Comparison of ENCODE assay signal across 8 mouse cellular contexts in genomic region chr9:107542352-107542686, GRCm38 (mm10). TPM values are rescaled to one million over a fixed set of nuclear protein-coding genes. Genes with fewer than 3 reads are reported as not detected.
DNase-seq lines count a peak whose midpoint lies in the region; ATAC-seq and TF ChIP-seq lines count a peak whose summit lies in the region.

No protein-coding gene starts in this region.

- no peaks in the 10 kb centered on the region for H3K9me3 ChIP-seq in heart, embryonic 10.5 days
- no peaks in the 10 kb centered on the region for H3K9me3 ChIP-seq in ES-Bruce4 (replicated peaks; ENCODE audit: control insufficient read depth, insufficient read depth, low read length, poor library complexity, severe bottlenecking)
- no peaks in the 10 kb centered on the region for H3K9me3 ChIP-seq in forebrain, postnatal 0 days (ENCODE audit: low read length)
- H3K9me3 ChIP-seq in megakaryocyte, embryonic 14.5 days = no peaks in the 10 kb centered on the region

- peak overlapping the region; percentile 60 for H3K9ac ChIP-seq in ES-Bruce4 (ENCODE audit: low read depth, poor library complexity, severe bottlenecking)
- H3K9ac ChIP-seq in forebrain, postnatal 0 days = peak overlapping the region; percentile 62

- TF ChIP-seq CTCF in ES-Bruce4 (IDR thresholded peaks at IDR 0.05; ENCODE audit: low read depth, low read length) = no peak
- TF ChIP-seq CTCF in forebrain, postnatal 0 days (IDR thresholded peaks at IDR 0.05; ENCODE audit: low read depth) = no peak

- H3K4me1 ChIP-seq in heart, embryonic 10.5 days = peaks cover 46% of the 10 kb centered on the region
- no peaks in the 10 kb centered on the region for H3K4me1 ChIP-seq in ES-Bruce4 (ENCODE audit: control insufficient read depth, insufficient read depth, low read length)
- peaks cover 22% of the 10 kb centered on the region; the same call in 1 of the 2 replicates for H3K4me1 ChIP-seq in forebrain, postnatal 0 days (ENCODE audit: insufficient read depth)
- H3K4me1 ChIP-seq in megakaryocyte, embryonic 14.5 days = peaks cover 74% of the 10 kb centered on the region

- no peak for ATAC-seq in forebrain, postnatal 0 days
- no peak for ATAC-seq in inflammation-experienced regulatory T-cells, adult 6 months

- DNase-seq in heart, embryonic 10.5 days (ENCODE audit: low spot score) = no peak
- DNase-seq in heart, postnatal 4 days = no peak
- DNase-seq in forebrain, postnatal 0 days = no peak
- no peak for DNase-seq in thymus, postnatal 0 days (ENCODE audit: low spot score)
- DNase-seq in urinary bladder, postnatal 25 days (ENCODE audit: low spot score) = no peak

- 3% methylated on average over 11 of the region's 11 CpGs for WGBS in heart, embryonic 10.5 days
- WGBS in forebrain, postnatal 0 days = under 1% methylated on average over 11 of the region's 11 CpGs

- TF ChIP-seq EP300 in ES-Bruce4 (IDR thresholded peaks at IDR 0.05; ENCODE audit: insufficient read depth, low read depth, low read length) = no peak

- no peak for TF ChIP-seq POLR2A in ES-Bruce4 (IDR thresholded peaks at IDR 0.05; ENCODE audit: insufficient read depth, low read length)

- peak overlapping the region; percentile 68 for H3K4me2 ChIP-seq in forebrain, postnatal 0 days (ENCODE audit: low read depth)

- 0 out of 2 replicates have a peak, but pooled peaks cover under 1% of the 10 kb centered on the region for H3K27me3 ChIP-seq in heart, embryonic 10.5 days (ENCODE audit: insufficient read depth, poor library complexity, severe bottlenecking)
- no peaks in the 10 kb centered on the region for H3K27me3 ChIP-seq in ES-Bruce4 (ENCODE audit: control insufficient read depth, insufficient read depth, low read length, poor library complexity, severe bottlenecking)
- no peaks in the 10 kb centered on the region for H3K27me3 ChIP-seq in forebrain, postnatal 0 days (ENCODE audit: insufficient read depth, low read length)
- H3K27me3 ChIP-seq in megakaryocyte, embryonic 14.5 days (replicated peaks) = no peaks in the 10 kb centered on the region

- H3K4me3 ChIP-seq in heart, embryonic 10.5 days = peak overlapping the region; percentile 78
- peak overlapping the region; percentile 98 for H3K4me3 ChIP-seq in ES-Bruce4 (ENCODE audit: low read depth, low read length)
- peak overlapping the region; percentile 65 for H3K4me3 ChIP-seq in forebrain, postnatal 0 days (ENCODE audit: low read depth, low read length)
- peak overlapping the region; percentile 94 for H3K4me3 ChIP-seq in megakaryocyte, embryonic 14.5 days (replicated peaks)

- H3K36me3 ChIP-seq in heart, embryonic 10.5 days = peaks cover 52% of the 10 kb centered on the region
- peaks cover 10% of the 10 kb centered on the region for H3K36me3 ChIP-seq in ES-Bruce4 (ENCODE audit: control insufficient read depth, insufficient read depth, low read length, poor library complexity, severe bottlenecking)
- peaks cover 45% of the 10 kb centered on the region for H3K36me3 ChIP-seq in forebrain, postnatal 0 days (ENCODE audit: insufficient read depth)
- H3K36me3 ChIP-seq in megakaryocyte, embryonic 14.5 days (replicated peaks; ENCODE audit: low read length) = peaks cover 61% of the 10 kb centered on the region

- H3K27ac ChIP-seq in heart, embryonic 10.5 days = peak overlapping the region; percentile 86
- no peak overlapping the region for H3K27ac ChIP-seq in ES-Bruce4 (ENCODE audit: insufficient read depth, low read length)
- H3K27ac ChIP-seq in forebrain, postnatal 0 days (ENCODE audit: low read depth, low read length) = peak overlapping the region; percentile 54; the same call in 1 of the 2 replicates

RNA-seq across cellular contexts. Expression of gene Nprl2, which starts 0.3 kb away (rescaled TPM):
- polyA plus RNA-seq in heart, embryonic 10.5 days (2016; fragmentation: Nextera tagmentation; extraction: Ambion mirVana) = 28.3 and 33.1 TPM in 2 replicates
- total RNA-seq in heart, postnatal 4 days (2021) = 10 to 100 TPM; 12.0 TPM
- 32.3 and 32.7 TPM in 2 replicates for polyA plus RNA-seq in ES-Bruce4 (2011; ENCODE audit: insufficient read depth, insufficient read length, low read depth, missing spikeins)
- 59.9 and 73.3 TPM in 2 replicates for total RNA-seq in forebrain, postnatal 0 days (2014; rRNA removed)
- polyA plus RNA-seq in forebrain, postnatal 0 days (2015; fragmentation: Nextera tagmentation; extraction: Ambion mirVana) = 65.9 and 70.4 TPM in 2 replicates
- polyA plus RNA-seq in megakaryocyte, embryonic 14.5 days (2012; ENCODE audit: insufficient read depth, low replicate concordance) = 0.37 TPM in 1 of 2 replicates, not detected in the other
- 10 to 100 TPM; 48.4 to 55.1 (median 54.4) TPM for polyA plus RNA-seq in inflammation-experienced regulatory T-cells, adult 6 months (2017; shearing (Covaris generic))
- 47.2 and 48.4 TPM in 2 replicates for polyA plus RNA-seq in thymus, postnatal 0 days (2015; fragmentation: Nextera tagmentation; extraction: Ambion mirVana)

RNA-seq across cellular contexts. Expression of gene Cyb561d2, which starts 0.3 kb away (rescaled TPM):
- 24.1 and 24.5 TPM in 2 replicates for polyA plus RNA-seq in heart, embryonic 10.5 days (2016; fragmentation: Nextera tagmentation; extraction: Ambion mirVana)
- 1 to 10 TPM; 6.6 to 7.2 TPM for total RNA-seq in heart, postnatal 4 days (2021)
- polyA plus RNA-seq in ES-Bruce4 (2011; ENCODE audit: insufficient read depth, insufficient read length, low read depth, missing spikeins) = 7.7 and 9.2 TPM in 2 replicates
- 36.0 and 42.7 TPM in 2 replicates for total RNA-seq in forebrain, postnatal 0 days (2014; rRNA removed)
- 47.0 and 48.3 TPM in 2 replicates for polyA plus RNA-seq in forebrain, postnatal 0 days (2015; fragmentation: Nextera tagmentation; extraction: Ambion mirVana)
- 4.2 and 18.5 TPM in 2 replicates for polyA plus RNA-seq in megakaryocyte, embryonic 14.5 days (2012; ENCODE audit: insufficient read depth, low replicate concordance)
- 10 to 100 TPM; 66.5 to 78.0 (median 67.2) TPM for polyA plus RNA-seq in inflammation-experienced regulatory T-cells, adult 6 months (2017; shearing (Covaris generic))
- 48.5 and 49.8 TPM in 2 replicates for polyA plus RNA-seq in thymus, postnatal 0 days (2015; fragmentation: Nextera tagmentation; extraction: Ambion mirVana)

RNA-seq across cellular contexts. Expression of gene Zmynd10, which starts 4.8 kb away (rescaled TPM):
- polyA plus RNA-seq in heart, embryonic 10.5 days (2016; fragmentation: Nextera tagmentation; extraction: Ambion mirVana) = 0.17 TPM in 1 of 2 replicates, not detected in the other
- under 1 TPM; 0.26 to 0.32 TPM for total RNA-seq in heart, postnatal 4 days (2021)
- polyA plus RNA-seq in ES-Bruce4 (2011; ENCODE audit: insufficient read depth, insufficient read length, low read depth, missing spikeins) = not detected in 2 replicates
- total RNA-seq in forebrain, postnatal 0 days (2014; rRNA removed) = 6.4 and 11.6 TPM in 2 replicates
- polyA plus RNA-seq in forebrain, postnatal 0 days (2015; fragmentation: Nextera tagmentation; extraction: Ambion mirVana) = 5.9 and 7.0 TPM in 2 replicates
- polyA plus RNA-seq in megakaryocyte, embryonic 14.5 days (2012; ENCODE audit: insufficient read depth, low replicate concordance) = 0.68 TPM in 1 of 2 replicates, not detected in the other
- polyA plus RNA-seq in inflammation-experienced regulatory T-cells, adult 6 months (2017; shearing (Covaris generic)) = 1 to 10 TPM; 1.8 to 2.9 (median 2.1) TPM
- 0.89 and 1.5 TPM in 2 replicates for polyA plus RNA-seq in thymus, postnatal 0 days (2015; fragmentation: Nextera tagmentation; extraction: Ambion mirVana)

RNA-seq across cellular contexts. Expression of gene Tmem115, which starts 8.6 kb away (rescaled TPM):
- polyA plus RNA-seq in heart, embryonic 10.5 days (2016; fragmentation: Nextera tagmentation; extraction: Ambion mirVana) = 42.7 and 46.8 TPM in 2 replicates
- total RNA-seq in heart, postnatal 4 days (2021) = 10 to 100 TPM; 22.1 to 22.8 TPM
- polyA plus RNA-seq in ES-Bruce4 (2011; ENCODE audit: insufficient read depth, insufficient read length, low read depth, missing spikeins) = 10.7 and 11.6 TPM in 2 replicates
- total RNA-seq in forebrain, postnatal 0 days (2014; rRNA removed) = 44.3 and 51.4 TPM in 2 replicates
- polyA plus RNA-seq in forebrain, postnatal 0 days (2015; fragmentation: Nextera tagmentation; extraction: Ambion mirVana) = 49.7 and 50.4 TPM in 2 replicates
- 12.0 and 24.4 TPM in 2 replicates for polyA plus RNA-seq in megakaryocyte, embryonic 14.5 days (2012; ENCODE audit: insufficient read depth, low replicate concordance)
- 10 to 100 TPM; 17.5 to 28.0 (median 19.6) TPM for polyA plus RNA-seq in inflammation-experienced regulatory T-cells, adult 6 months (2017; shearing (Covaris generic))
- 35.0 and 37.1 TPM in 2 replicates for polyA plus RNA-seq in thymus, postnatal 0 days (2015; fragmentation: Nextera tagmentation; extraction: Ambion mirVana)

RNA-seq across cellular contexts. Expression of gene Rassf1, which starts 9.0 kb away (rescaled TPM):
- polyA plus RNA-seq in heart, embryonic 10.5 days (2016; fragmentation: Nextera tagmentation; extraction: Ambion mirVana) = 50.5 and 51.7 TPM in 2 replicates
- 10 to 100 TPM; 38.8 to 39.4 TPM for total RNA-seq in heart, postnatal 4 days (2021)
- polyA plus RNA-seq in ES-Bruce4 (2011; ENCODE audit: insufficient read depth, insufficient read length, low read depth, missing spikeins) = 23.7 and 24.8 TPM in 2 replicates
- total RNA-seq in forebrain, postnatal 0 days (2014; rRNA removed) = 21.7 and 25.2 TPM in 2 replicates
- polyA plus RNA-seq in forebrain, postnatal 0 days (2015; fragmentation: Nextera tagmentation; extraction: Ambion mirVana) = 26.6 and 33.3 TPM in 2 replicates
- 10.3 and 12.6 TPM in 2 replicates for polyA plus RNA-seq in megakaryocyte, embryonic 14.5 days (2012; ENCODE audit: insufficient read depth, low replicate concordance)
- 10 to 100 TPM; 77.8 to 84.6 (median 82.3) TPM for polyA plus RNA-seq in inflammation-experienced regulatory T-cells, adult 6 months (2017; shearing (Covaris generic))
- 52.1 and 56.2 TPM in 2 replicates for polyA plus RNA-seq in thymus, postnatal 0 days (2015; fragmentation: Nextera tagmentation; extraction: Ambion mirVana)
